Mouse (Mus musculus) monocyte, adult 5-6 weeks (primary cell): ENCODE measurements around the gene Mlxipl. TPM values are rescaled to one million over a fixed set of nuclear protein-coding genes. Genes with fewer than 3 reads are reported as not detected.
A peak's percentile ranks its signal among the peaks of the same experiment; 100 is the strongest.

Experiments
- ATAC-seq: fragments of 153-309, 156-312 bp; replicated peaks from 2 replicates; pipeline ENCODE4 v1.8.0; 2017; ENCODE audit warnings: mild to moderate bottlenecking; ENCODE audit not compliant: low TSS enrichment, insufficient number of reproducible peaks, severe bottlenecking, poor library complexity, low FRiP score
- total RNA-seq: library from RNA; stranded (forward); fragments of 200-1000, 200-491, 200-594 nt; gene quantifications from 3 replicates; pipeline ENCODE4 v1.2.3, GENCODE M21; 2017

The Mlxipl gene
- total RNA-seq, 1 experiment from 2014 or later, result 0.57 TPM

- no peak for ATAC-seq
These were observed 82.1 kb downstream of the Mlxipl start for GRCm38 (mm10) chr5:135171688-135172220.

- ATAC-seq, result no peak
These were observed 83.3 kb downstream of the Mlxipl start for GRCm38 (mm10) chr5:135172986-135173385.

GRCm38 (mm10) chr5:135175086-135175485 is 85.4 kb downstream of the Mlxipl start:
- ATAC-seq, result no peak

GRCm38 (mm10) chr5:135178523-135178922 is 88.8 kb downstream of the Mlxipl start:
- no peak for ATAC-seq

GRCm38 (mm10) chr5:135178996-135179395 is 89.3 kb downstream of the Mlxipl start:
- no peak for ATAC-seq

- no peak for ATAC-seq
These were observed 89.9 kb downstream of the Mlxipl start for GRCm38 (mm10) chr5:135179616-135180015.

GRCm38 (mm10) chr5:135180796-135181195 is 91.1 kb downstream of the Mlxipl start:
- no peak for ATAC-seq

GRCm38 (mm10) chr5:135181776-135182175 is 92.1 kb downstream of the Mlxipl start:
- ATAC-seq, result no peak

GRCm38 (mm10) chr5:135183131-135183861 is 93.6 kb downstream of the Mlxipl start:
- ATAC-seq, result no peak

GRCm38 (mm10) chr5:135185016-135185415 is 95.3 kb downstream of the Mlxipl start:
- ATAC-seq, result no peak

- ATAC-seq, result no peak
These were observed 95.9 kb downstream of the Mlxipl start for GRCm38 (mm10) chr5:135185596-135185995.

- no peak for ATAC-seq
These were observed 96.5 kb downstream of the Mlxipl start for GRCm38 (mm10) chr5:135186231-135186620.

GRCm38 (mm10) chr5:135186621-135187348 is 97.1 kb downstream of the Mlxipl start, which contains the start of gene Baz1b:
Gene Baz1b, plus strand, starts transcription at chr5:135187264.
- ATAC-seq, result peak; percentile 93

GRCm38 (mm10) chr5:135187349-135188213 is 97.9 kb downstream of the Mlxipl start:
- ATAC-seq, result no peak

Other genes with a start within 250 kb of the Mlxipl start
- not detected in 3 replicates for gene Tmem270, start 183.2 kb upstream of the Mlxipl start, total RNA-seq
- gene Cldn13, start 174.4 kb upstream of the Mlxipl start, total RNA-seq, result not detected in 3 replicates
- 1.3 to 1.6 TPM in 2 of 3 replicates, not detected in the other for gene Mettl27, start 157.5 kb upstream of the Mlxipl start, total RNA-seq
- not detected in 3 replicates for gene Cldn4, start 143.0 kb upstream of the Mlxipl start, total RNA-seq
- gene Cldn3, start 103.7 kb upstream of the Mlxipl start, total RNA-seq, result not detected in 3 replicates
- gene Abhd11, start 80.7 kb upstream of the Mlxipl start, total RNA-seq, result 13.0 to 27.0 TPM (median 24.1 TPM) in 3 replicates
- 0.29 to 0.76 TPM in 2 of 3 replicates, not detected in the other for gene Stx1a, start 66.4 kb upstream of the Mlxipl start, total RNA-seq
- 3.8 to 6.5 TPM (median 5.5 TPM) in 3 replicates for gene Dnajc30, start 25.7 kb upstream of the Mlxipl start, total RNA-seq
- 50.6 to 85.3 TPM (median 72.7 TPM) in 3 replicates for gene Bud23, start 24.9 kb upstream of the Mlxipl start, total RNA-seq
- 0.43 TPM in 1 of 3 replicates, not detected in the others for gene Vps37d, start 11.6 kb upstream of the Mlxipl start, total RNA-seq
- gene Tbl2, start 59.8 kb downstream of the Mlxipl start, total RNA-seq, result 4.3 to 9.9 TPM (median 9.6 TPM) in 3 replicates
- 52.4 to 63.3 TPM (median 53.1 TPM) in 3 replicates for gene Bcl7b, start 78.4 kb downstream of the Mlxipl start, total RNA-seq
- gene Baz1b, start 97.4 kb downstream of the Mlxipl start, total RNA-seq, result 100 to 162 TPM (median 112 TPM) in 3 replicates
- gene Fzd9, start 161.3 kb downstream of the Mlxipl start, total RNA-seq, result not detected in 3 replicates